Mouse (Mus musculus): ENCODE results near the gene Ntrk3.

DNA sequence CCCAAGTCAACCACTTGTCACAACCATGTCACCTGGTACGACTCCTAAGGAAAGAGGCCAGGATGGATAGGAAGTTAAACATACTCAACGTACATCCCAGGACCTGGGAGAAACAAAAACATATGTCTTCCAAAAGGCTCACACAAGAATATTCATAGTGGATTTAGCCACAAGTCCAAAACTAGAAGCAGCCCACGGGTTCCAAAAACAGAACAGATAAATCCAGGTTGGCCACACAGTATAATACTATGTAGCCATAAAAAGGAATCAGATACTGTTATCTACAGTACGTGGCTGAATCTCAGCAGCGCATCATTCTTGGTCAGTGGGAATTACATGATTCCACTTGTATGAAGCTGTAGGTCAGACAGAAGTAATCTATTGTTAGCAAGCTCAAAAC is 179.3 kb downstream of the Ntrk3 start:
- TF ChIP-seq POLR2A (IDR thresholded peaks at IDR 0.05; ENCODE audit: extremely low read depth, insufficient read depth, low read length), result no peak
- TF ChIP-seq CTCF (IDR thresholded peaks at IDR 0.05; ENCODE audit: extremely low read depth, insufficient read depth, low read length), result no peak
